Mouse (Mus musculus) lung, embryonic 15.5 days (tissue): Measurements from ENCODE around the gene Tmem135. TPM values are rescaled to one million over a fixed set of nuclear protein-coding genes. Genes with fewer than 3 reads are reported as not detected.

ENCODE experiments used
- ATAC-seq: fragments of 200-750 bp; cut with Nextera tagmentation; 2 replicates; pipeline ENCODE4 v1.8.0; 2017; ENCODE audit warnings: moderate number of reproducible peaks, borderline replicate concordance; ENCODE audit not compliant: low FRiP score, low TSS enrichment; ENCODE audit errors: extremely low read depth
- H3K27ac ChIP-seq: fragments of 300-500 bp; sonication (generic); 2 replicates; pipeline ENCODE4 v1.5.1; 2015; ENCODE audit warnings: moderate library complexity, mild to moderate bottlenecking, inconsistent platforms
- H3K27me3 ChIP-seq: fragments of 300-500 bp; sonication (generic); 2 replicates; pipeline ENCODE4 v1.6.1; 2015; ENCODE audit warnings: inconsistent platforms
- H3K36me3 ChIP-seq: fragments of 300-500 bp; sonication (generic); 2 replicates; pipeline ENCODE4 v1.6.1; 2015; ENCODE audit warnings: inconsistent platforms
- H3K4me1 ChIP-seq: fragments of 300-500 bp; sonication (generic); 2 replicates; pipeline ENCODE4 v1.6.1; 2015; ENCODE audit warnings: inconsistent platforms
- H3K4me2 ChIP-seq: fragments of 300-500 bp; sonication (generic); 2 replicates; pipeline ENCODE4 v1.6.1; 2015; ENCODE audit warnings: inconsistent platforms, mild to moderate bottlenecking, moderate library complexity
- H3K4me3 ChIP-seq: fragments of 300-500 bp; sonication (generic); 2 replicates; pipeline ENCODE4 v1.5.1; 2015; ENCODE audit warnings: mild to moderate bottlenecking, inconsistent platforms
- H3K9ac ChIP-seq: fragments of 300-500 bp; sonication (generic); 2 replicates; pipeline ENCODE4 v1.6.1; 2015; ENCODE audit warnings: inconsistent platforms
- H3K9me3 ChIP-seq: fragments of 300-500 bp; sonication (generic); 2 replicates; pipeline ENCODE4 v1.6.1; 2016; ENCODE audit warnings: inconsistent platforms
- WGBS: fragments of 180-500 bp; shearing (Covaris S2); methylation state at CpG from one replicate; pipeline ENCODE4 v1.1.7; 2015; 5-methylcytosine and 5-hydroxymethylcytosine counted together
- polyA plus RNA-seq: library from polyadenylated mRNA; unstranded; fragments of >200 nt; fragmentation: Nextera tagmentation; extraction: Ambion mirVana; gene quantifications from 2 replicates; pipeline ENCODE4 v1.2.1, GENCODE M21; 2015

Tmem135 gene
- polyA plus RNA-seq, 1 experiment from 2014 or later: 23.2 TPM

DNA sequence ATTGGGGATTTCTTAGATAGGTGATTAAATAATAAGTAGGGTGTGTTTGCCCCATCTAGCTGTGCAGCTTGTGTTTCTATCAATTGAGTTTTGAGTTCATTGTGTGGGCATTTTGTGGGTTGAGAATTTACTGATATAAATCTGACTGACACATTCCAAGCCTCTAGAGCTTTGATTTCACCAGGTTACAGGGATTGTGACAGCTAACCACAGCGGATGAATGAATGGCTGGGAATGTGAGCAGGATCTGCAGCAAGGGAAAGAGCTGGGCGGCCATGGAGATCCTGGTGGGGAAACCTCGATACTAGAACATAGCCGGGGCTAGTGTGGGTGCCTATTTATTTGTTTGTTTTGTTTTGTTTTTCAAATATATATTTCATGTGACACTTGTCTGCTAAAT, 205.5 kb downstream of the Tmem135 start:
- 84% methylated on average over 4 of the region's 4 CpGs for WGBS
- no peaks in the 10 kb centered on the region for H3K4me1 ChIP-seq

DNA sequence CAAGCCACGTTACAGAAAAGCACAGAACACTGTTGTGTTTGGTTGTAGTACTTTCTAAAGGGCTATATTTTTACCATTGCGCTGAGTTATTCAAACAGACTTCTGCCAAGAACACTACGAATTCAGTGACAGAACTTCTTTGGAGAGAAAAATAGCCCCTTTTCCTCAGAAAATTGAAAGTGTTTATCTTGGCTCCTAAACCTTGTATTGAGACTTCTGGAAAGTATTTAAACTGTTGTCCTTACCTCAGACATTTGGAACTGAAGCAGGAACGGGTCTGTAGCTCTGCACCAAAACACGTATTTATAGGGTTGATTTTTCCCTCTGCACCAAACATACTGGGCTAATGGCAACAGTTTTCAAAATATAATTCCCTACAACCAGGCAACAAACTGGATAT, 210.6 kb downstream of the Tmem135 start:
- Histone ChIP-seq H3K36me3 (no peaks in the 10 kb centered on the region), H3K9ac (no peak overlapping the region), H3K27ac (0 out of 2 replicates have a peak overlapping the region, but pooled peaks have one; percentile 5), H3K4me3 (no peak overlapping the region), H3K4me2 (no peak overlapping the region), H3K9me3 (no peaks in the 10 kb centered on the region), H3K27me3 (no peaks in the 10 kb centered on the region), H3K4me1 (no peaks in the 10 kb centered on the region)
- ATAC-seq: no peak
- WGBS: 46% methylated on average over 5 of the region's 5 CpGs

More for the DNA sequence above, 205.5 kb downstream of the Tmem135 start:
- no peak for ATAC-seq
- no peak overlapping the region for H3K4me3 ChIP-seq
- no peaks in the 10 kb centered on the region for H3K36me3 ChIP-seq
- no peaks in the 10 kb centered on the region for H3K9me3 ChIP-seq
- H3K27me3 ChIP-seq: no peaks in the 10 kb centered on the region
- H3K4me2 ChIP-seq: no peak overlapping the region
- no peak overlapping the region for H3K27ac ChIP-seq
- H3K9ac ChIP-seq: no peak overlapping the region

DNA sequence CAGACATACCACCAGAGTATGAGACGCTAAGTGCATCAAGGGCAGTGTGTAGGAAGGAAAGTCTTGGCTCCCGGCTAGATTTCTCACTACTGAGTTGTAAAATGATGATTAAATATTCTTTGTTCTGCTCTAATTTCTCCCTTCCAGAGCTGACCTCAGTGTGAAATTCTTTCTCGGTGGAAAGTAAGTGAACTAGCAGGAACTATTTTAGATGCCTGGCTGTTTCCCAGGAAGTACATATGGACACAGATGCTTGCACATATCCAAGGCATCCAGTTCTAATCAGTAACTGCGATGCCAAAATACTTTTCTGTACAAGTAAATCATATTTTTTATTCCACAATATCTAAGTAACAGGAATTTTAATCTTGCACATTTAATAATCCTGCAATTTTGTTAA, 220.1 kb downstream of the Tmem135 start:
- H3K9me3 ChIP-seq: no peaks in the 10 kb centered on the region

DNA sequence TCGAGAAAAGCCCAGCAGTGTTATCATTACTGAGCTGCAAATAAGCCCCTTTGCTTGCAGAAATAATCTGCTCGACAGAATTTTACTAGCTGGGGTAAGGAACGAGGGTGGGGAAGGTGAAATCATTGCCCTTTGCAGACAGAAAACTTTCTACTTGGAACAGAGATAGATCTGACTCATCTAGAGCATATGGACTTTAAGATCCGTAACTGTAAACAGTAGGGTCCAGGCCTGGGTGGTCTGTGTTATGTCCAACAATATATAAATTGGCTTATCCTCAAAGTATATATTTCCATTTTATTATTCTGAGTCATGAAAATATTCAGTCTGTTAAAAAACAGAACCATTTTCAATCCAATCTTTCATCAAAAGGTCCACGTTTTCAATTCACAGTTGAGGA, 221.1 kb downstream of the Tmem135 start:
- Histone ChIP-seq H3K4me1 (peaks cover 14% of the 10 kb centered on the region; the same call in 1 of the 2 replicates), H3K4me3 (no peak overlapping the region), H3K4me2 (no peak overlapping the region), H3K9ac (no peak overlapping the region), H3K27me3 (no peaks in the 10 kb centered on the region), H3K27ac (no peak overlapping the region), H3K36me3 (no peaks in the 10 kb centered on the region), H3K9me3 (no peaks in the 10 kb centered on the region)
- ATAC-seq: no peak
- 46% methylated on average over 5 of the region's 5 CpGs for WGBS

More for the DNA sequence above, 220.1 kb downstream of the Tmem135 start:
- Histone ChIP-seq H3K36me3 (no peaks in the 10 kb centered on the region), H3K4me2 (no peak overlapping the region), H3K27ac (no peak overlapping the region), H3K27me3 (no peaks in the 10 kb centered on the region), H3K9ac (no peak overlapping the region), H3K4me1 (peaks cover 14% of the 10 kb centered on the region; the same call in 1 of the 2 replicates), H3K4me3 (no peak overlapping the region)
- ATAC-seq: no peak
- WGBS: 61% methylated on average over 4 of the region's 4 CpGs

DNA sequence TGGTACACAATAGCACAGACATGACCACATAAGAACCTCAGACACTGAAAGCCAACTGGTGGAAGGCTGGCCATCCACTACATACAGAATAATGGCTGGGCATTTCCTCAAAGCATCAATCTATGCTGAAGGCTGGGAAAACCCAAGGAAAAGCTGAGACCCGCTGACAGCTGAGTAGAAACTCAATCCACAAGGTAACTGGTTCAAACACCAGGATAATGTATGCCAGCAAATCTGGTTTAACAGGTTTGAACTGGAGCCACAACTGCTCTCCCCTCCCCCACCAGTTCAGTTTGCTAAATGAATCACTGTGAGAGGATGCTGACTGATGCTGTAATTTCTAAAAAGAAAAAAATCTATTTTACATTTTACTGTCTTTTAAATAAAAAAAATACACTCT, 222.7 kb downstream of the Tmem135 start:
- peaks cover 14% of the 10 kb centered on the region; the same call in 1 of the 2 replicates for H3K4me1 ChIP-seq
- no peaks in the 10 kb centered on the region for H3K27me3 ChIP-seq
- no peak overlapping the region for H3K27ac ChIP-seq
- no peak overlapping the region for H3K4me3 ChIP-seq
- WGBS: 38% methylated on average over 1 of the region's 1 CpGs
- no peaks in the 10 kb centered on the region for H3K36me3 ChIP-seq
- no peak overlapping the region for H3K4me2 ChIP-seq
- no peak overlapping the region for H3K9ac ChIP-seq
- H3K9me3 ChIP-seq: no peaks in the 10 kb centered on the region
- no peak for ATAC-seq

DNA sequence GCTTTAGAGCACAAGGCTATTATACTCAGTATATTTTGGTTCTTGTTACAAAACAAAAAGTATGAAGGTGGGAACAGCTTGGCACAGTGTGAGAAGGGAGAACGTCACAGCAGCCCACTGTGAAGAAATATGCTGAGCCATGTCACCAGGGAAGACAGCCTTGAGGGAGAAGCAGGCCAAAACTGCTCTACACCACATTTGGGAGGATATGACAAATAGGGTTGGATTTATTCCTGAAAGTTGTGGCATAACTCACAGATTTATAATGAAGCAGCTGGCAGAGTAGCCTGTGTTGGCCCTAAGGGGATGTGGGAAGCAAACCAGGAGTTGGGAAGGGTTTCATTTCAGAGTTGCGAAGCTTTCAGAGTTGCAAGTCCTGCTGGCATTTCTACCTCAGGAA, 225.4 kb downstream of the Tmem135 start:
- no peak overlapping the region for H3K27ac ChIP-seq
- H3K9ac ChIP-seq: no peak overlapping the region
- no peaks in the 10 kb centered on the region for H3K36me3 ChIP-seq
- no peaks in the 10 kb centered on the region for H3K9me3 ChIP-seq
- 84% methylated on average over 2 of the region's 2 CpGs for WGBS
- H3K4me1 ChIP-seq: peaks cover 19% of the 10 kb centered on the region; the same call in 1 of the 2 replicates
- no peak for ATAC-seq
- H3K4me2 ChIP-seq: no peak overlapping the region
- H3K4me3 ChIP-seq: no peak overlapping the region
- no peaks in the 10 kb centered on the region for H3K27me3 ChIP-seq

DNA sequence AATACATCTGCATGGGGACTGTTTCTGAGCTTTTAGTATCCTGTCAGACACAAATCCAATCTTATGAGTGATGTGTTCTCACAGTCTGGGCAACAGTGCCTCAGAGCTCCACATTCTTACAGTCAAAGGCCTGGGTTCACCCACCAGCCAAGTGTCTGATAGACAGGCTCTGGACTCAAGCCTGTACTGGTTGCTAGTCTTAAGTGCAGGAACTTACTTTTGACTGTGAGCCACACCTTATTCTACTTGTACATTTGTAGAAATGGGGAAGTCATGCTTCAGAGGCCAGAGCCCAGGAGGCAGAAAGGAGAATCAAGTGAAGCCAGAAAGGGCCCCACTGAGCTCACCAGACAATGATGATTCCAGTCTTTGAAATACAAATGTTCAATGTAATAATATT, 226.1 kb downstream of the Tmem135 start:
- H3K9me3 ChIP-seq: no peaks in the 10 kb centered on the region
- no peaks in the 10 kb centered on the region for H3K27me3 ChIP-seq
- H3K9ac ChIP-seq: no peak overlapping the region
- no peak for ATAC-seq
- H3K36me3 ChIP-seq: no peaks in the 10 kb centered on the region
- peaks cover 19% of the 10 kb centered on the region; the same call in 1 of the 2 replicates for H3K4me1 ChIP-seq
- H3K4me3 ChIP-seq: no peak overlapping the region
- H3K27ac ChIP-seq: no peak overlapping the region
- H3K4me2 ChIP-seq: no peak overlapping the region

DNA sequence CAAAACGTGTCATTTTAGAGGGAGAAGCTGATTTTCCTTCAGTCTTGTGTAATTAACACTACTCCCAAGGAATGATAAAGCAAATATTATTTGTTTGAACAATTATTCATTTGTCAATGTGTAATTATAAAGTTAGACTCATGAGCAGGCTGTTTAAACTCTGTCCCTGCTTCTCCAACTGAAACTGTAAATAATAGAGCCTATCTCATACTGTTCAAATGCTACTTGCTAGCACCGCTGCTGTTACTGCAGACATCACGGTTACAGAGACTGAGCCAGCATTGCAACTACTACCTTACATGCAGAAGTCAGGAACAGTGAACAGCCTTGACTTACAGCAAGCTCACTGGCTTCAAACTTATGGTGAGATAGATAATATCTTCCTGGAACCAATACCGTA, 229.6 kb downstream of the Tmem135 start:
- H3K4me3 ChIP-seq: no peak overlapping the region
- peaks cover 8% of the 10 kb centered on the region; the same call in 1 of the 2 replicates for H3K4me1 ChIP-seq
- no peaks in the 10 kb centered on the region for H3K27me3 ChIP-seq
- no peak overlapping the region for H3K27ac ChIP-seq
- H3K9ac ChIP-seq: no peak overlapping the region
- H3K36me3 ChIP-seq: no peaks in the 10 kb centered on the region
- no peak overlapping the region for H3K4me2 ChIP-seq
- WGBS: 63% methylated on average over 4 of the region's 4 CpGs
- no peak for ATAC-seq
- H3K9me3 ChIP-seq: no peaks in the 10 kb centered on the region

DNA sequence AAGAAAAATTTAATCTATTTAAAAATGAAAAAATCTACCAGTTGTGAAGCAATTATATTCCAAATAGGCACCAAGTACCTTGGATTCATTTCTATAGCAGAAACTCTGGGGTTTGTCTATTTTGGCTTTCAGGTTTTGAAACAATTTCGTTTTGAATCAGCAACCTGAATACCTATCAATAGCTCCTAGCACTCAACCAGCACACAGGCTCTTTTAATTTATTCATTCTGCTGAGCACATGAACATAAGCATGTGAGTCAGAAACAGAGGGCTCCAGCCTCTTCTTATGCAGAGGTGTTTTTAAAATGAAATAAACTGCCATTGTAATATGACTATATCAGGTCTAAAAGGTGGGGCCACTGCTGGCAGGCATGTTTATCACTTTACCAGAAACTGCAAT, 231.0 kb downstream of the Tmem135 start:
- Histone ChIP-seq H3K4me1 (peaks cover 8% of the 10 kb centered on the region; the same call in 1 of the 2 replicates), H3K4me2 (no peak overlapping the region), H3K36me3 (no peaks in the 10 kb centered on the region), H3K27ac (no peak overlapping the region), H3K27me3 (no peaks in the 10 kb centered on the region), H3K4me3 (no peak overlapping the region), H3K9ac (no peak overlapping the region), H3K9me3 (no peaks in the 10 kb centered on the region)
- WGBS: 57% methylated on average over 1 of the region's 1 CpGs
- no peak for ATAC-seq

DNA sequence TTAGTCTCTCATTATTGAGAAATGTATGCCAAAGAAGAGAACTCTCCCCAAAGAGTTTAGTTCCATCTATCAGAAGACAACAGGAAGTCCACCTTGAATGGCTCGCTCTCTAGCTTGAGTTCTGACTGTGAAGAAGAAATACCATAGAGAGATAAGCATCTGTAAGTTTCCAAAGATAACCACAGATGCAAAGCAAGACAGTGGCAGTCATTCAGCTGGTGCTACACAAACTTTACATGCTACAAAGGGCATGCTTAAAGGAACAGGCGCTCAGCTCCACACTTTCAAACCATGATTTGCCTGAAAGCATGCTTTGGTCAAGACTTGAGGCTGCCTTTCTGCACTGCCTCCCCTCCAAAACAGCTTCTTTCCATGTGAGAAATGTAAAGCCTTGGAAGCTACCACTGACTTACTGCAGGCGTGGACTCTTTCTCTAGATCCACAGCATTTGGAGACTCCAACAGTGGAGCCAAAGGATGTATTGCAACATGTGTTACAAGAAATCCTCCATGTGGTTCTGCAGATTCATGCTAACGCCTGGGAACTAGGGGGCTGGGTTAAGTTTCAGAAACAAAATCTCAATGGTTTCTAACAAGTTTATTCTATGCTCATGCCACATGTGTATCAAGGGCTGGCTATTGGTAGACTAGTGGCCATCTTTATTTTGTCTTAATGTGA, 232.1 kb downstream of the Tmem135 start:
- WGBS: 67% methylated on average over 4 of the region's 4 CpGs
- no peak overlapping the region for H3K9ac ChIP-seq
- H3K4me1 ChIP-seq: peaks cover 8% of the 10 kb centered on the region; the same call in 1 of the 2 replicates
- H3K27ac ChIP-seq: no peak overlapping the region
- no peak overlapping the region for H3K4me2 ChIP-seq
- H3K4me3 ChIP-seq: no peak overlapping the region
- H3K27me3 ChIP-seq: no peaks in the 10 kb centered on the region
- H3K9me3 ChIP-seq: no peaks in the 10 kb centered on the region
- no peak for ATAC-seq
- H3K36me3 ChIP-seq: no peaks in the 10 kb centered on the region

DNA sequence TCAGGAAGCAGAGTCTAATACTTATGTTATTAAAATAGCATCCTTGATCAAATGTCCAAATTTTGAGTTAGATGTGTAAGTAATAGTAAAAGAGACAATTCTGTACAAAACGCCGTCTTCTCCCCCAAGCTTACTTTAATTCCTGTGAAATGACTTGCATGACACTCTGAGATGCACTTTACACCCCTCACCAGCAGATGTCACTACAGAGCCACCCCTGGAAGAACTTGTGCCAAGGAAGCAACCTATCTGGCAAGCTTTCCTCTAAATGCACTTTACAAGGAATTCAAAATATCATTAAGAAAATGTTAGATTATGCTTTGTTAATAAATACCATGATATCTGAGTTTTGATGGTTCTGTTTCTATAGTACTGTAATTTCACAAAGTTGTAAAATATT, 235.4 kb downstream of the Tmem135 start:
- WGBS: 18% methylated on average over 2 of the region's 2 CpGs
- H3K27ac ChIP-seq: no peak overlapping the region

DNA sequence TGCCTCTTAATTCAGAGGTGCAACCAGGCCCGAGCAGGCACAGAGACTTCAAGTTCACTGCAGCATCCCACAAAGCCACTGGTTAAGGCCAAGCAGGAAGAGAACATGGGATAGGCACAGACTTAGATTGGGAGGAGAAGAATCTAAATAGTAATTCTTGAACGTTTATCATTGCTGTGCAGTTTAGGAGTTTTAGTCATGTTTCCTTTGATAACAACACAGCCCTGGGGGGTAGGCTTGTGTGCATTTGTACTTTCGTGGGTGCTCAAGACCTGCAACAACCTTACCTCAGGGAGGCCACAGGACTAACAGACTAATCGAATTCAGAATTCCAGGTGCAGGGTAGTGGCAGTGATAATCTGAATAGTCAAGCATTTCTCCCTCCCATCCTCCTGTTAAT, 238.5 kb downstream of the Tmem135 start:
- Histone ChIP-seq H3K4me3 (no peak overlapping the region), H3K9me3 (no peaks in the 10 kb centered on the region), H3K4me1 (0 out of 2 replicates have a peak, but pooled peaks cover 4% of the 10 kb centered on the region), H3K36me3 (no peaks in the 10 kb centered on the region), H3K9ac (no peak overlapping the region), H3K27ac (no peak overlapping the region), H3K4me2 (no peak overlapping the region), H3K27me3 (no peaks in the 10 kb centered on the region)
- 73% methylated on average over 4 of the region's 4 CpGs for WGBS
- ATAC-seq: no peak

More for the DNA sequence above, 235.4 kb downstream of the Tmem135 start:
- Histone ChIP-seq H3K4me2 (no peak overlapping the region), H3K9me3 (no peaks in the 10 kb centered on the region), H3K36me3 (no peaks in the 10 kb centered on the region), H3K4me1 (no peaks in the 10 kb centered on the region), H3K9ac (no peak overlapping the region), H3K4me3 (no peak overlapping the region), H3K27me3 (no peaks in the 10 kb centered on the region)
- no peak for ATAC-seq
